Mouse (Mus musculus): ENCODE results near the gene Zkscan16. TPM values are rescaled to one million over a fixed set of nuclear protein-coding genes. Genes with fewer than 3 reads are reported as not detected.

Gene Zkscan16
- total and polyA plus RNA-seq, 3 experiments = not detected

DNA sequence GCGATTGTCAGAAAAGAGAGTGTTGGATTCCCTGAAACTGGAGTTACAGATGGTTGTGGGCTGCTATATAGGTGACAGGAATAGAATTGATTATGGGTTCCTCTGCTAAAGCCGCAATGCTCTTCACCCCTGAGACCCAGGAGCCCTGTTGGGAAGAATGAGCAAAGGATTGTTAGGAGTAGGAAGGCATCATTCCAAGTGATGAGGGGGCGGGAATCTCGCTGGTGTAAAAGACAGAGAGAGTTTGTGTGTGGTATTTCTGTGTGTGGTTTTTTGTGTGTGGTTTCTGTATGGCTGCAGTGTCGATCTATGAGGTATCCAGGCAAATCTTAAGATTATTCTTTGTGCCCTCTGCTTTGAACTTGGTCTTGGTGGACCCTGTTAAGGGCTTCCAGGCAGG, 1.3 kb downstream of the Zkscan16 start:
- no peaks in the 10 kb centered on the region for H3K9me3 ChIP-seq (replicated peaks; ENCODE audit: low read length)
- H3K27ac ChIP-seq (ENCODE audit: insufficient read depth, low read depth) = no peak overlapping the region
- H3K27me3 ChIP-seq (replicated peaks) = no peaks in the 10 kb centered on the region
- no peaks in the 10 kb centered on the region for H3K79me2 ChIP-seq (replicated peaks; ENCODE audit: control insufficient read depth, extremely low read depth, insufficient read depth, poor library complexity, severe bottlenecking)
- TF ChIP-seq CHD1 (IDR thresholded peaks at IDR 0.05; ENCODE audit: low read depth, low read length) (no peak), TBP (conservative IDR thresholded peaks at IDR 0.05; ENCODE audit: low read depth, low read length) (no peak), ZMIZ1 (IDR thresholded peaks at IDR 0.05; ENCODE audit: low read depth, low read length) (no peak), SIN3A (IDR thresholded peaks at IDR 0.05; ENCODE audit: low read length) (no peak), MAFK (IDR thresholded peaks at IDR 0.05; ENCODE audit: insufficient replicate concordance, low read length) (no peak), ELF1 (IDR thresholded peaks at IDR 0.05; ENCODE audit: low read depth, low read length) (no peak), E2F4 (IDR thresholded peaks at IDR 0.05; ENCODE audit: insufficient replicate concordance, low read depth, low read length) (no peak)
- H3K4me2 ChIP-seq (ENCODE audit: insufficient read depth, low read depth, poor library complexity, severe bottlenecking) = no peak overlapping the region
- no peaks in the 10 kb centered on the region for H3K36me3 ChIP-seq (replicated peaks in 1 of 2; ENCODE audit: control insufficient read depth in 1 of 2, insufficient read depth in 1 of 2, low read length in 1 of 2)
- peaks cover 0 to 3% of the 10 kb centered on the region in 2 experiments; a peak in 1 of 4 replicates for H3K4me1 ChIP-seq (ENCODE audit: control insufficient read depth in 1 of 2, insufficient read depth in 2 of 2)
- dilution Hi-C loops (cut with MboI; ENCODE audit: extremely low pct_ligation_motif_present, extremely low pct_unique_long_range_greater_than_20kb, low sequenced_read_pairs) (no loop called here), in situ Hi-C loops (cut with MboI; ENCODE audit: low pct_ligation_motif_present, low pct_unique_long_range_greater_than_20kb, low sequenced_read_pairs) (no loop called here)
- H3K4me3 ChIP-seq (replicated peaks in 1 of 3; ENCODE audit: low read depth in 2 of 3, low read length in 2 of 3, poor library complexity in 1 of 3) = no peak overlapping the region
- H3K9ac ChIP-seq (ENCODE audit: insufficient read depth, low read depth) = no peak overlapping the region
- DNase-seq (ENCODE audit: extremely low read depth) = no peak

DNA sequence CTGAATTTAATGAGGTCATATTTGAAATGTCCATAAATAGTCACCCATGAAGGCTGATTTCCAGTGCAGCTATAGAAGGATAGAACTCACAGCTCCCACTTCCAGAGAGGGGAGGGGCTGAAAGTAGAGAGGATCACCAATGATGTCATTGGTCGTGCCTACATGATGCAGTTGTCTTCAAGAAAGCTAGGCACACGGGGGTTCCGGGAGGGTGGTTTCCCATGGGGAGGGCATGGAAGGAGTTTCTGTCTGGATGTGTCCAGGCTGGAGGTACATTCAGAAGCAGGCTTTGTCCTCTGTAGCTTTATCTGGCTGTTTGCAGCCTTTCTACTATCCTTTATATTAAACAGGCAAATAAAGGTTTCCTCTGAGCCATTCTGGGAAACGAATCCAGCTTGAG, 5.0 kb downstream of the Zkscan16 start:
- dilution Hi-C loops (cut with MboI; ENCODE audit: extremely low pct_ligation_motif_present, extremely low pct_unique_long_range_greater_than_20kb, low sequenced_read_pairs) = no loop called here
- in situ Hi-C loops (cut with MboI; ENCODE audit: low pct_ligation_motif_present, low pct_unique_long_range_greater_than_20kb, low sequenced_read_pairs) = no loop called here
- H3K4me2 ChIP-seq (ENCODE audit: insufficient read depth, low read depth, poor library complexity, severe bottlenecking) = no peak overlapping the region
- no peak overlapping the region for H3K4me3 ChIP-seq (replicated peaks in 1 of 3; ENCODE audit: low read depth in 2 of 3, low read length in 2 of 3, poor library complexity in 1 of 3)
- no peaks in the 10 kb centered on the region for H3K27me3 ChIP-seq (replicated peaks)
- no peaks in the 10 kb centered on the region for H3K36me3 ChIP-seq (replicated peaks in 1 of 2; ENCODE audit: control insufficient read depth in 1 of 2, insufficient read depth in 1 of 2, low read length in 1 of 2)
- TF ChIP-seq IRF4 (IDR thresholded peaks at IDR 0.05; ENCODE audit: low read depth, low read length) (no peak), NRF1 (IDR thresholded peaks at IDR 0.05; ENCODE audit: low read depth, low read length) (no peak)
- DNase-seq (ENCODE audit: extremely low read depth) = no peak
- no peak overlapping the region for H3K9ac ChIP-seq (ENCODE audit: insufficient read depth, low read depth)
- no peaks in the 10 kb centered on the region for H3K79me2 ChIP-seq (replicated peaks; ENCODE audit: control insufficient read depth, extremely low read depth, insufficient read depth, poor library complexity, severe bottlenecking)
- H3K9me3 ChIP-seq (replicated peaks; ENCODE audit: low read length) = no peaks in the 10 kb centered on the region
- H3K27ac ChIP-seq (ENCODE audit: insufficient read depth, low read depth) = no peak overlapping the region
- H3K4me1 ChIP-seq (ENCODE audit: control insufficient read depth in 1 of 2, insufficient read depth in 2 of 2) = peaks cover 0 to 3% of the 10 kb centered on the region in 2 experiments; a peak in 1 of 4 replicates

DNA sequence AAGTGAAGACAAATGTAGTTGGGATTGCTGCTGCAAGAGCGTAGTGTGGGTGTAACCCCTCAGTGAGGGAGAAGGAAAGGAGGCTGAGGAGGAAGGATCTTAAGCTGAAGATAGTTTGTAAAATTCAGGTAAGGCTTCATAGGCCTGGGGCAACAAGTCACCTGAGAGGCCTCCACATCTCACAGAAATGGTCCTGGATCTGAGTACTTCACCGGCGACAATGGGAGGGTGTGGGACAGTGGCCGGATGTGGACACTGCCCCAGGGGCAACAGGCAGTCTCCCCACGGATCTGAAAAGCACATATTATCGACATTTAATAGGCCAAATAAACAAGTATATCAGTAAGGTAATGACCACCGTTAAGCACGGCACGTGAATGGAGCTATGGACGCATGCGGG, 9.2 kb downstream of the Zkscan16 start:
- peaks cover 0 to 3% of the 10 kb centered on the region in 2 experiments; a peak in 1 of 4 replicates for H3K4me1 ChIP-seq (ENCODE audit: control insufficient read depth in 1 of 2, insufficient read depth in 2 of 2)
- H3K4me3 ChIP-seq (replicated peaks in 1 of 3; ENCODE audit: low read depth in 2 of 3, low read length in 2 of 3, poor library complexity in 1 of 3) = no peak overlapping the region
- no peaks in the 10 kb centered on the region for H3K9me3 ChIP-seq (replicated peaks; ENCODE audit: low read length)
- in situ Hi-C loops (cut with MboI; ENCODE audit: low pct_ligation_motif_present, low pct_unique_long_range_greater_than_20kb, low sequenced_read_pairs) = no loop called here
- dilution Hi-C loops (cut with MboI; ENCODE audit: extremely low pct_ligation_motif_present, extremely low pct_unique_long_range_greater_than_20kb, low sequenced_read_pairs) = no loop called here
- H3K4me2 ChIP-seq (ENCODE audit: insufficient read depth, low read depth, poor library complexity, severe bottlenecking) = no peak overlapping the region
- no peak for DNase-seq (ENCODE audit: extremely low read depth)
- no peak overlapping the region for H3K27ac ChIP-seq (ENCODE audit: insufficient read depth, low read depth)
- H3K9ac ChIP-seq (ENCODE audit: insufficient read depth, low read depth) = no peak overlapping the region
- H3K79me2 ChIP-seq (replicated peaks; ENCODE audit: control insufficient read depth, extremely low read depth, insufficient read depth, poor library complexity, severe bottlenecking) = no peaks in the 10 kb centered on the region
- TF ChIP-seq ZMIZ1 (IDR thresholded peaks at IDR 0.05; ENCODE audit: low read depth, low read length) (no peak), MYC (IDR thresholded peaks at IDR 0.05; ENCODE audit: low read depth, low read length) (no peak), ZKSCAN1 (IDR thresholded peaks at IDR 0.05; ENCODE audit: borderline replicate concordance, low read depth, low read length) (no peak), IRF4 (IDR thresholded peaks at IDR 0.05; ENCODE audit: low read depth, low read length) (no peak), JUN (IDR thresholded peaks at IDR 0.05; ENCODE audit: insufficient read depth, low read depth, low read length) (no peak), USF1 (IDR thresholded peaks at IDR 0.05; ENCODE audit: low read depth, low read length) (no peak), POLR2AphosphoS2 (IDR thresholded peaks at IDR 0.05; ENCODE audit: low read depth, low read length) (no peak)
- no peaks in the 10 kb centered on the region for H3K36me3 ChIP-seq (replicated peaks in 1 of 2; ENCODE audit: control insufficient read depth in 1 of 2, insufficient read depth in 1 of 2, low read length in 1 of 2)
- H3K27me3 ChIP-seq (replicated peaks) = no peaks in the 10 kb centered on the region
